Mouse (Mus musculus) liver, embryonic 16.5 days (tissue): ENCODE measurements at regions not wholly inside any gene's neighbourhood (a gene's known extent, or its start where the extent isn't known, plus 50 kb on each side); places are given as distances from the start of the nearest gene placed in this dataset.

ENCODE experiments used
- ATAC-seq: fragments of 200-750 bp; cut with Nextera tagmentation; 2 replicates; pipeline ENCODE4 v1.8.0; 2017; ENCODE audit warnings: low read depth, mild to moderate bottlenecking, moderate number of reproducible peaks, moderate library complexity
- H3K27ac ChIP-seq: fragments of 300-500 bp; sonication (generic); 2 replicates; pipeline ENCODE4 v1.5.1; 2014; ENCODE audit warnings: mild to moderate bottlenecking, low read length
- H3K27me3 ChIP-seq: fragments of 300-500 bp; sonication (generic); 2 replicates; pipeline ENCODE4 v1.6.1; 2014; ENCODE audit warnings: low read depth, low read length, mixed read lengths; ENCODE audit not compliant: control insufficient read depth, insufficient read depth
- H3K36me3 ChIP-seq: fragments of 300-500 bp; sonication (generic); 2 replicates; pipeline ENCODE4 v1.6.1; 2014; ENCODE audit warnings: mild to moderate bottlenecking; ENCODE audit not compliant: control insufficient read depth, insufficient read depth
- H3K4me1 ChIP-seq: fragments of 300-500 bp; sonication (generic); 2 replicates; pipeline ENCODE4 v1.6.1; 2014; ENCODE audit warnings: low read depth, low read length, mixed read lengths; ENCODE audit not compliant: control insufficient read depth
- H3K4me2 ChIP-seq: fragments of 300-500 bp; sonication (generic); 2 replicates; pipeline ENCODE4 v1.6.1; 2014; ENCODE audit warnings: low read depth, low read length, mixed read lengths
- H3K4me3 ChIP-seq: fragments of 300-500 bp; sonication (generic); 2 replicates; pipeline ENCODE4 v1.5.1; 2014; ENCODE audit warnings: low read depth, mild to moderate bottlenecking, low read length
- H3K9ac ChIP-seq: fragments of 300-500 bp; sonication (generic); 2 replicates; pipeline ENCODE4 v1.6.1; 2014; ENCODE audit warnings: low read depth, low read length
- H3K9me3 ChIP-seq: fragments of 300-500 bp; sonication (generic); replicated peaks from 2 replicates; pipeline ENCODE4 v1.6.1; 2016; ENCODE audit warnings: low read length; ENCODE audit not compliant: control insufficient read depth
- WGBS: fragments of 180-500 bp; shearing (Covaris S2); extraction: QIAGEN DNeasy Blood & Tissue Kit; methylation state at CpG from one replicate; pipeline ENCODE4 v1.1.7; 2014; ENCODE audit not compliant: insufficient replicate concordance; 5-methylcytosine and 5-hydroxymethylcytosine counted together

GRCm38 (mm10) chr1:35825531-35825966 lies 242.7 kb upstream of the Hs6st1 start:
- H3K4me2 ChIP-seq = no peak overlapping the region
- no peaks in the 10 kb centered on the region for H3K27me3 ChIP-seq
- no peak overlapping the region for H3K4me3 ChIP-seq
- 72% methylated on average over 10 of the region's 10 CpGs for WGBS
- no peaks in the 10 kb centered on the region for H3K4me1 ChIP-seq
- H3K9ac ChIP-seq = no peak overlapping the region
- no peak overlapping the region for H3K27ac ChIP-seq
- no peaks in the 10 kb centered on the region for H3K9me3 ChIP-seq
- H3K36me3 ChIP-seq = no peaks in the 10 kb centered on the region
- no peak for ATAC-seq

DNA sequence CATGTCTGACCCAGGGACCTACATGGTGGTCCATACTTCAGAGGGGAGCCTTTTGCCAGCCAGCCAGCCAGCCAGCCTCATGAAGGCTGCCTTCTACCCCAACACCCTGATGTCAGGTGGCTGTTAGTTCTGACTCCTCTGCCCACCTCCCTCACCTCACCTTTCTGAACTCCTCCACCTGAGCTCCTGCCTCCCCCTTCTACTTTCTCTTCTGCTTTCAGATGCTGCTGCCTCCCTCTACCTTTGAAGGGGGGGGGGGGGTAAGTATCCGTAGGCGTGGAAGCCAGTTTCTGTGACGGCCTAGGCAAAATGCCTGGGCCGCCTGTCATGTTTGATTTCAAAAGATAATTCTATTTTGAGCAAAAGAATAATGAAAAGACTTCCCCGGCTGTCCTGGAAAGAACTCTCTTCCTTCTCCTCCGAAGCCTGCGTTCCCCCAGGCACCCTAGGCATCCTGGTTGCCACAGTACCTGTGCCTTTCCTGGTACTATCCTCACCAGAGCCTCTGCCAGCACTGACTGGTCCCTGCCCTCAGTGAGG lies 241.6 kb upstream of the Hs6st1 start:
- Histone ChIP-seq H3K27ac (no peak overlapping the region), H3K9me3 (no peaks in the 10 kb centered on the region), H3K36me3 (no peaks in the 10 kb centered on the region), H3K9ac (no peak overlapping the region), H3K4me1 (no peaks in the 10 kb centered on the region), H3K4me2 (no peak overlapping the region), H3K27me3 (no peaks in the 10 kb centered on the region), H3K4me3 (no peak overlapping the region)
- ATAC-seq = no peak
- 61% methylated on average over 7 of the region's 7 CpGs for WGBS

GRCm38 (mm10) chr1:35827471-35827870 lies 240.7 kb upstream of the Hs6st1 start:
- WGBS = 48% methylated on average over 3 of the region's 3 CpGs

GRCm38 (mm10) chr1:35834180-35834579 lies 234.0 kb upstream of the Hs6st1 start:
- Histone ChIP-seq H3K9ac (no peak overlapping the region), H3K27me3 (no peaks in the 10 kb centered on the region), H3K4me3 (no peak overlapping the region), H3K4me1 (no peaks in the 10 kb centered on the region), H3K9me3 (no peaks in the 10 kb centered on the region), H3K4me2 (no peak overlapping the region), H3K27ac (no peak overlapping the region), H3K36me3 (no peaks in the 10 kb centered on the region)
- ATAC-seq = no peak
- 61% methylated on average over 7 of the region's 7 CpGs for WGBS

More at GRCm38 (mm10) chr1:35827471-35827870, 240.7 kb upstream of the Hs6st1 start:
- no peaks in the 10 kb centered on the region for H3K36me3 ChIP-seq
- H3K4me3 ChIP-seq = no peak overlapping the region
- no peaks in the 10 kb centered on the region for H3K9me3 ChIP-seq
- no peak overlapping the region for H3K4me2 ChIP-seq
- no peak overlapping the region for H3K9ac ChIP-seq
- ATAC-seq = no peak
- no peak overlapping the region for H3K27ac ChIP-seq
- no peaks in the 10 kb centered on the region for H3K27me3 ChIP-seq
- no peaks in the 10 kb centered on the region for H3K4me1 ChIP-seq

GRCm38 (mm10) chr1:35836552-35836951 lies 231.6 kb upstream of the Hs6st1 start:
- ATAC-seq = no peak
- Histone ChIP-seq H3K27me3 (no peaks in the 10 kb centered on the region), H3K27ac (no peak overlapping the region), H3K4me3 (no peak overlapping the region), H3K9ac (no peak overlapping the region), H3K4me2 (no peak overlapping the region), H3K4me1 (no peaks in the 10 kb centered on the region), H3K9me3 (no peaks in the 10 kb centered on the region; the same call in 1 of the 2 replicates), H3K36me3 (no peaks in the 10 kb centered on the region)
- 59% methylated on average over 5 of the region's 5 CpGs for WGBS

- no peaks in the 10 kb centered on the region for H3K36me3 ChIP-seq
- H3K4me1 ChIP-seq = no peaks in the 10 kb centered on the region
- ATAC-seq = no peak
- H3K9me3 ChIP-seq = no peaks in the 10 kb centered on the region; the same call in 1 of the 2 replicates
- H3K9ac ChIP-seq = no peak overlapping the region
- H3K27me3 ChIP-seq = no peaks in the 10 kb centered on the region
- 44% methylated on average over 3 of the region's 3 CpGs for WGBS
- no peak overlapping the region for H3K27ac ChIP-seq
- no peak overlapping the region for H3K4me3 ChIP-seq
- no peak overlapping the region for H3K4me2 ChIP-seq
These were observed 229.6 kb upstream of the Hs6st1 start for GRCm38 (mm10) chr1:35838625-35839024.

GRCm38 (mm10) chr1:35839446-35839845 lies 228.8 kb upstream of the Hs6st1 start:
- 56% methylated on average over 6 of the region's 6 CpGs for WGBS
- Histone ChIP-seq H3K4me2 (no peak overlapping the region), H3K4me3 (no peak overlapping the region), H3K27ac (no peak overlapping the region), H3K4me1 (no peaks in the 10 kb centered on the region), H3K27me3 (no peaks in the 10 kb centered on the region), H3K36me3 (no peaks in the 10 kb centered on the region), H3K9ac (no peak overlapping the region), H3K9me3 (no peaks in the 10 kb centered on the region; the same call in 1 of the 2 replicates)
- ATAC-seq = no peak

DNA sequence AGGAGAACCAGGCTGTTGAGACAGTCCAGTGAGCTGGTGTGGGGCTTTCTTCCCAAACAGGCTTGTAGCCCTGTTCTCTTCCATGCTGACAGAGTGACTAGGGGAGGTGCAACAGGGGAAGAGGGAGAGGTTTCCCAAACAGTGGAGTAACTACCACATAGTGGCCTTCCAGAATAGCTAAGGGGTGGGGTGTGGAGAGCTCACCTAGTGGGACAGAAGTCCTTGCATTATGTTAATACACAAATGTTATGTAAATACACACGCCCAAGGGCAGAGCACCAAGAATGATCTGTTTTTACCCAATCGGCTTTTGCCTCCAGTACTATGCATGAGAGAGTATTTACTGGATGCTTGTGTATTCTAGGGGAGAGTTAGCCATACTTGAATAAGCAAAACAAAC lies 226.6 kb upstream of the Hs6st1 start:
- ATAC-seq = no peak
- WGBS = 54% methylated on average over 2 of the region's 2 CpGs
- Histone ChIP-seq H3K9ac (no peak overlapping the region), H3K4me1 (no peaks in the 10 kb centered on the region), H3K27ac (no peak overlapping the region), H3K27me3 (no peaks in the 10 kb centered on the region), H3K4me3 (no peak overlapping the region), H3K36me3 (no peaks in the 10 kb centered on the region), H3K9me3 (no peaks in the 10 kb centered on the region; the same call in 1 of the 2 replicates), H3K4me2 (no peak overlapping the region)

GRCm38 (mm10) chr1:35842707-35843106 lies 225.5 kb upstream of the Hs6st1 start:
- Histone ChIP-seq H3K36me3 (no peaks in the 10 kb centered on the region), H3K27me3 (no peaks in the 10 kb centered on the region), H3K9ac (no peak overlapping the region), H3K4me3 (no peak overlapping the region), H3K4me1 (no peaks in the 10 kb centered on the region), H3K27ac (no peak overlapping the region), H3K4me2 (no peak overlapping the region), H3K9me3 (no peaks in the 10 kb centered on the region; the same call in 1 of the 2 replicates)
- whole genome bisulfite sequencing = 56% methylated on average over 4 of the region's 4 CpGs
- ATAC-seq = no peak
